Mouse (Mus musculus) lung, embryonic 16.5 days (tissue): ENCODE measurements at regions not wholly inside any gene's neighbourhood (a gene's known extent, or its start where the extent isn't known, plus 50 kb on each side); places are given as distances from the start of the nearest gene placed in this dataset.

ENCODE experiments used
- ATAC-seq: fragments of 200-750 bp; cut with Nextera tagmentation; 2 replicates; pipeline ENCODE4 v1.8.0; 2017; ENCODE audit warnings: low read depth, mild to moderate bottlenecking, moderate library complexity
- H3K27ac ChIP-seq: fragments of 300-500 bp; sonication (generic); 2 replicates; pipeline ENCODE4 v1.5.1; 2014; ENCODE audit warnings: mild to moderate bottlenecking, control low read depth, low read length
- H3K27me3 ChIP-seq: fragments of 300-500 bp; sonication (generic); 2 replicates; pipeline ENCODE4 v1.6.1; 2014; ENCODE audit warnings: low read depth, low read length, mixed read lengths; ENCODE audit not compliant: control insufficient read depth, insufficient read depth
- H3K36me3 ChIP-seq: fragments of 300-500 bp; sonication (generic); 2 replicates; pipeline ENCODE4 v1.6.1; 2014; ENCODE audit warnings: low read length; ENCODE audit not compliant: control insufficient read depth, insufficient read depth
- H3K4me1 ChIP-seq: fragments of 300-500 bp; sonication (generic); replicated peaks from 2 replicates; pipeline ENCODE4 v1.6.1; 2014; ENCODE audit warnings: low read length, mixed read lengths; ENCODE audit not compliant: control insufficient read depth, insufficient read depth
- H3K4me2 ChIP-seq: fragments of 300-500 bp; sonication (generic); 2 replicates; pipeline ENCODE4 v1.6.1; 2014; ENCODE audit warnings: low read depth, low read length, control low read depth
- H3K4me3 ChIP-seq: fragments of 300-500 bp; sonication (generic); 2 replicates; pipeline ENCODE4 v1.5.1; 2014; ENCODE audit warnings: mild to moderate bottlenecking, low read length, control low read depth
- H3K9ac ChIP-seq: fragments of 300-500 bp; sonication (generic); 2 replicates; pipeline ENCODE4 v1.6.1; 2014; ENCODE audit warnings: low read length, control low read depth
- H3K9me3 ChIP-seq: fragments of 300-500 bp; sonication (generic); 2 replicates; pipeline ENCODE4 v1.6.1; 2016; ENCODE audit warnings: low read length; ENCODE audit not compliant: control insufficient read depth
- WGBS: fragments of 180-500 bp; shearing (Covaris S2); extraction: QIAGEN DNeasy Blood & Tissue Kit; methylation state at CpG from one replicate; pipeline ENCODE4 v1.1.7; 2014; 5-methylcytosine and 5-hydroxymethylcytosine counted together

DNA sequence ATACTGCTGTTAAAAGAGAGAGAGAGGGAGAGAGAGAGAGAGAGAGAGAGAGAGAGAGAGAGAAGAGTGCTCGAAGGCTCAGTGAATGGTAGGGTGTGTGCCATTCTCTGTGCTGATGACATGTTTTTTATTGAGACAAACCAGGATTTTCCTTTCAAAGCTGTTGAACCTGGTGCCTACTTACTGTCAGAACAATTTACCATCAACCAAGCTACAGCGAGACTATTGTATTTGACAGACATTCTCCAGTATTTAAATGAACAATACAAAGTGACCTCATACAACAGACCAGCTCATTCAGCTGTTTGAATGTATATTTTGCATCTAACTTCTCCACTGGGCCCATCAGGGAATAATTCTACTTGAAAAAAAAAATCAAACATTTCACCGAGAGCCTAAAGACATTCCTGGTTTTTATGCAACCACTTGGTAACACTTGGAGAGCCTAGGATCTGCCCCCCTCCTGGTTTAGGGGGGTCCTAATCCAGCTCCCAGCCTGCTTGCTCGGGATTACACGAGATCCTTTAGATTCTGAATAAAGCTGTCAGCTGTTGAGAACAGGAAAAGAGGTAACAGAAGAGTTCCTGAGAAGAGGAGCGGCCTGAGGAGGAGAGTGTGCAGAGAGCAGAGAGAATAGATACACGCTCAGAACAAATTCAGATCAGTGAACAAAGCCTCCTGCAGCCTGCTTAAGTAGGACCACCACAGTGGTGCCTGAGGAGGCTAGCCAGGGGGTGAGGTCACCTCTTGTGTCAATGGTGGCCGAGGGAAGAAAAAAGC lies 117.3 kb downstream of the Anapc10 start:
- Histone ChIP-seq H3K9me3 (no peaks in the 10 kb centered on the region), H3K4me3 (no peak overlapping the region), H3K4me1 (no peaks in the 10 kb centered on the region), H3K27me3 (no peaks in the 10 kb centered on the region), H3K36me3 (no peaks in the 10 kb centered on the region), H3K9ac (0 out of 2 replicates have a peak overlapping the region, but pooled peaks have one; percentile 18), H3K4me2 (no peak overlapping the region), H3K27ac (no peak overlapping the region)
- ATAC-seq: no peak
- 45% methylated on average over 8 of the region's 8 CpGs for WGBS

DNA sequence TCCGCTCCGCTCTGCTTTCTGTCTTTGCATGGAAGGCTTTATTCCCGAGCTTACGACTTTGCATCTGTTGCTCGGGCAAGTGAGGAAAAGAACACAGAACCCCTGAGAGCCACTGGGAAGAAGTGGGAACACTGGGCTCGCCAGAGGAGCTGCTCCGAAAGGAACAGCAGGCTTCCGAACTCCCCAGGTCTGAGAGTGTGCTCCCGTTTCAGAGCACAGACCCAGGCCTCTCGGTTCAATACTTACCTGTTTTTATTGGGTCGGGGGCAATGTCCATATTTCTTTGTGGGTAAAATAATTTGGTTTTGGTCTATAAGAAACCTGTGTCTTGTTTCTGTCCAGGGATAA lies 117.9 kb downstream of the Anapc10 start:
- H3K4me2 ChIP-seq: no peak overlapping the region
- H3K27me3 ChIP-seq: no peaks in the 10 kb centered on the region
- ATAC-seq: no peak
- H3K4me1 ChIP-seq: no peaks in the 10 kb centered on the region
- H3K36me3 ChIP-seq: no peaks in the 10 kb centered on the region
- WGBS: 53% methylated on average over 11 of the region's 11 CpGs
- H3K9ac ChIP-seq: 0 out of 2 replicates have a peak overlapping the region, but pooled peaks have one; percentile 18
- H3K27ac ChIP-seq: no peak overlapping the region
- no peak overlapping the region for H3K4me3 ChIP-seq
- H3K9me3 ChIP-seq: no peaks in the 10 kb centered on the region

DNA sequence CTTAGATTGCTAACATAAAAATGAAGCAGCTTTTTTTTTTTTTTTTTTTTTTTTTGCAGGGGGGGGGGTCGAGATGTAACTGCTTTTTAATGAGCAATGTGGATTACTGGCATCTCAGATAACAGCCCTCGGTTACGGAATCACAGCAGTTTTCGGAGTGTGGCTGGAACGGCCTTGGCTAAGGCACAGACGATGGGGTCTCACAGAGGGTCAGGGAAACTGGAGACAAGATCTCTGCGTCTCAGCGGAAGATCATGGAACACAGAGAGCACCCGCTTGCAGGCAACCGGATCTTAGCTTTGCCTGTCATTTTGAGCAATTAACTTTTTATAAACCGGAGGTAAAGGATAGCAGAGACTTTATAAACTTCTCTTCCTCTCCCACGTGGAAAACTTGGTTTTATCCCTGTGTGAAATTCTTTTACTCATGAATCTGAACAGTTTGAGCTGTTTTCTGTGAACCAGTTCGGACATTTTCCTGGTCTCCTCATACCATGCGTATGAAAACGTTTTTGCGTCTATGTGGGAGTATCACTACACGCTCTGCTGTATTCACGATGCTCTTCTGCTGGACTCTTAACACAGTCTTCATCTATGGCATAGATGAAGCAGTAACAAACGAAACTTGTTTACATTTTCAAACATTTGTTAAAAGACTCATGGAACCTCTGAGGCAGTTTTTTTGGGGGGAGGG lies 118.5 kb downstream of the Anapc10 start:
- ATAC-seq: peak; percentile 71
- no peaks in the 10 kb centered on the region for H3K36me3 ChIP-seq
- 32% methylated on average over 19 of the region's 19 CpGs for WGBS

DNA sequence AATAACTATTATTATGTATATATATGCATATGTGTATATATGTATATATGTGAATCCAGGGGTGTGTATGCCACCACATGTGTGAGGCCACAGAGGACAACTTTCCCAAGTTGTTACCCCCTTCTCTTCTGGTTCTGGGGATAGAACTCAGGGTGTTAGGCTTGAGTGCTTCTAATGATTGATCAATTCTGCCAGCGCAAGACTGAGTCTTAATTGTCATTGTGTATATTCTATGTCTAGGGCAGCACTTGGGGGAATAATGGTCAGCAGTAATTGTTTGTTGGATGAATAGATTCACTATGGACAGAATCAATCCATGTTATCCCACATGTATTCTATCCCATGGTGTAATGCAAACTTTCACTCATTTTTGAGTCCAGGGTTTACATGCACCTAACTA lies 127.3 kb downstream of the Anapc10 start:
- no peak for ATAC-seq
- 94% methylated on average over 1 of the region's 1 CpGs for WGBS

More for the DNA sequence above, 118.5 kb downstream of the Anapc10 start:
- Histone ChIP-seq H3K9ac (no peak overlapping the region), H3K4me1 (no peaks in the 10 kb centered on the region), H3K4me2 (peak overlapping the region; percentile 43), H3K9me3 (no peaks in the 10 kb centered on the region), H3K27ac (no peak overlapping the region), H3K4me3 (peak overlapping the region; percentile 2; the same call in 1 of the 2 replicates), H3K27me3 (no peaks in the 10 kb centered on the region)

DNA sequence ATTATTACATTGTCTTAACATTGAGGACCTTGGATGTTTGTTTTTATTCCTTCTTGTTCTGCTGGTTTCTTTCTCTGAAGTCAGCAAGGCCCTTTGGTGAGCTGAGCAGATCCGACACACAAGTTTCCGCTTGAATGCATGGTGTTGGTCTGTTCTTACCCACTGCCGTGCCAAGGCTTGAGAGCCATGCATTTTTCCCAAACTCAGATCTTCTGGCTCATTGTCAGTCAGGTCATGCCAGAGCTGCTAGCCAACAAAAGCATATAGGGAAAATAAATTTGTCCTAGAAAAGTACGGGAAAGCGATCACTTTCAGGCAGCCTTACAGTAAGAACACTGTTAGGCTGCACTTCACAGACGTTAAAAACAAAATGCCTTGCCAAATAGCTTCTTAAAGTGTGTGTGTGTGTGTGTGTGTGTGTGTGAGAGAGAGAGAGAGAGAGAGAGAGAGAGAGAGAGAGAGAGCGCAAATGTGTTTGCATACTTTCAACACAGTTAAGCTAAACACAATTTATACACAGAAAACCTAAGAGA lies 138.4 kb downstream of the Anapc10 start:
- WGBS: 58% methylated on average over 7 of the region's 7 CpGs
- no peak for ATAC-seq

More for the DNA sequence above, 127.3 kb downstream of the Anapc10 start:
- Histone ChIP-seq H3K4me3 (no peak overlapping the region), H3K27me3 (no peaks in the 10 kb centered on the region), H3K27ac (no peak overlapping the region), H3K4me2 (no peak overlapping the region), H3K9me3 (no peaks in the 10 kb centered on the region), H3K4me1 (no peaks in the 10 kb centered on the region), H3K36me3 (no peaks in the 10 kb centered on the region), H3K9ac (no peak overlapping the region)

DNA sequence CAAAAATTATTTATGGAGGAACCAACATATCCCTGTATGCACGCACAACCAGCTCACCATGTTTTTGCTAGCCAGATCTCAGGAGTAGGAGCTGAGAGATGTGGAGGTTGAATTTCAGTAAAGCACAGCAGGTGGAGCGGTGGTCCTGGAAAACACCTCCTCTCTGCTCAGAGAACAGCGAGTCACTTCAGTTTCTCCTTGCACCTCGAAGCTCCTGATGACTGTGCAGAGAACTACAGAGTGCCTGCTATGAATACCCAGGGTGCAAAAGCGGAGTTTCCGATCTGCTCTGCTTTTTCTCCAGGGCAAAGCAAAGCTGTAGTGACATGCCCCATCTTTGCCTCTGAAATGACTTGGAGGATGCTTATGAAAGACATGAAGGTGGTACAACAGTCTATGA lies 138.9 kb downstream of the Anapc10 start:
- no peak for ATAC-seq
- H3K9ac ChIP-seq: no peak overlapping the region
- H3K36me3 ChIP-seq: no peaks in the 10 kb centered on the region
- H3K4me1 ChIP-seq: no peaks in the 10 kb centered on the region
- no peaks in the 10 kb centered on the region for H3K9me3 ChIP-seq
- H3K27ac ChIP-seq: no peak overlapping the region
- WGBS: 59% methylated on average over 6 of the region's 6 CpGs
- H3K4me2 ChIP-seq: no peak overlapping the region
- H3K4me3 ChIP-seq: no peak overlapping the region
- no peaks in the 10 kb centered on the region for H3K27me3 ChIP-seq

More for the DNA sequence above, 138.4 kb downstream of the Anapc10 start:
- H3K9me3 ChIP-seq: no peaks in the 10 kb centered on the region
- H3K27ac ChIP-seq: no peak overlapping the region
- H3K36me3 ChIP-seq: no peaks in the 10 kb centered on the region
- H3K27me3 ChIP-seq: no peaks in the 10 kb centered on the region
- no peak overlapping the region for H3K9ac ChIP-seq
- H3K4me1 ChIP-seq: no peaks in the 10 kb centered on the region
- H3K4me2 ChIP-seq: no peak overlapping the region
- no peak overlapping the region for H3K4me3 ChIP-seq

DNA sequence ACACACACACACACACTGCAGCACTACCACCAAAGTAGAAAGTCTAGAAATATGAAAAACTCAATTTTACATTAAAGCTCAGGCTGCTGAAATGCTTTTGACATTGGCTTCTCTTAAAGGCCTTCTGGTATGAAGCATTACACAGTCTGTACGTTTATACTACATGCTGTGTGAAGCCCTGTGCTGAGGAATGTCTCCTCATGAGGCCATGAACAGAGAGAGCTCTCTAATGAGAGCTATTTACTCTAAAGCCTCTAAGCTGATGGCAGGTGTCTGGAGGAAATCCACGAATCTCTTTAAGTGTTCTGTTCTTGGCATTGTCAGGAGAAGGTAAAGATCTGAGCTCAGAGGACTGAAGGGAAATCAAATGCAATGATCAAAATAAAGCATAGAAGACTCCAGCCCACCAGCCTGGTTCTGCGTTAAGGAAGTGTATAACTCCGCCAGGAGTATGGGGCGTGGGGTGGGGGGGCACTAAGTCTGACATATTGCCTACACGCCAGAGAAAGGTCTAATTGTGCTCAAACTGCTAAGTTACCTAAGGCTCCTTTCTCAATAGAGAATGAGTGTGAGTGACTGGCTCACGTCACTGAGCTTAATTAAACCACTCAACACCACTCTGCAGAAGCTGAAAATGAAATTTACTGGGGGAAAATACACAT lies 160.9 kb downstream of the Anapc10 start:
- Histone ChIP-seq H3K9ac (no peak overlapping the region), H3K27me3 (no peaks in the 10 kb centered on the region), H3K36me3 (no peaks in the 10 kb centered on the region), H3K4me2 (no peak overlapping the region), H3K27ac (no peak overlapping the region), H3K4me3 (no peak overlapping the region), H3K9me3 (no peaks in the 10 kb centered on the region), H3K4me1 (no peaks in the 10 kb centered on the region)
- WGBS: 57% methylated on average over 7 of the region's 7 CpGs
- no peak for ATAC-seq

DNA sequence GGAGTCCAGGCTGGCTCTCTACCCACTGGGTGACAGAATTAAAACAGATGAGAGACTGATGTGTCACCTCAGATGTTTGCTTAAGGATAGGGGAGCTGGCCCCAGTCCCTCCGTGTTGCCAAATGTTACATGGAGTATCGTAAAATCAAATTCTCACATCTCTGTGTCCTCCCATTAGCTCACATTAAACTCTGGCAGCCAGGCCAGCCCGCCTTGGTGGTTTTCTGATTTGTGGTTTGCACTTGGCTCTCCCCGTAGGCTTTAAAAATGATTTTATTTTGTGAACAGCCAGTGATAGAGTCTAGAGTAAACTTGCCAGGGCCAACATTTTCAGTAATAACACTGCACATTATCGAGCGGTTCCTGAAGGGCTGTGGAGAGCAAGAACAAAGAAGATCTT lies 149.8 kb downstream of the Hhip start:
- ATAC-seq: no peak
- 43% methylated on average over 6 of the region's 6 CpGs for WGBS
- Histone ChIP-seq H3K4me2 (no peak overlapping the region), H3K27ac (no peak overlapping the region; the same call in 1 of the 2 replicates), H3K4me3 (no peak overlapping the region), H3K4me1 (no peaks in the 10 kb centered on the region), H3K27me3 (no peaks in the 10 kb centered on the region), H3K36me3 (no peaks in the 10 kb centered on the region), H3K9me3 (no peaks in the 10 kb centered on the region), H3K9ac (no peak overlapping the region)
